Mouse (Mus musculus) thymus, adult 2 months (tissue): ENCODE results near the gene Dennd1a.

Experiments
- CTCF ChIP-seq: fragments of 200-500 bp; IDR thresholded peaks from 2 replicates; pipeline ENCODE4 v1.5.1; 2012; ENCODE audit warnings: mild to moderate bottlenecking, control low read depth, low read length, moderate library complexity, borderline replicate concordance; ENCODE audit not compliant: control insufficient read depth, poor library complexity, insufficient read depth; ENCODE audit errors: extremely low read depth
- POLR2A ChIP-seq: fragments of 200-500 bp; IDR thresholded peaks from 2 replicates; pipeline ENCODE4 v1.6.1; 2012; ENCODE audit warnings: mild to moderate bottlenecking, low read length, control low read depth, moderate library complexity; ENCODE audit not compliant: control insufficient read depth, poor library complexity, insufficient read depth; ENCODE audit errors: extremely low read depth

DNA sequence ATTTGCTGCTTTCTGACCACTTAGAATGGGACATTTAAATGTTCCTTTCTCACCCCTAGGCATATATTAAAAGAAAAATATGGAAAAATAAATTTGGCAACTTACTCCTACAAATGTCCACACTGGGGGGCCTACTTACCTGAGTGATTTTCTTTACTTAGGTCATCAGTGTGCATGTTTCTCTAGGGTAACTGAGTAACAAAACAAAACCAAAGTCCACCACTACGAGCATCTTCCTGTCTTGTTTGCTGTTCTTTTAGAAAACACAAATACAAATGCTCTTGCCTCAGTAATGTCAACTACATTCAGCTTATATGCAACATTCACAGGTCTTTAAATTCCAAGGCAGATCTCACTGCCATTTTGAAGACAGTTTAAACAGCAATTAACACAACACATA, 298.9 kb downstream of the Dennd1a start:
- no peak for TF ChIP-seq CTCF
- no peak for TF ChIP-seq POLR2A
